Mouse (Mus musculus) lung, adult 2 months (tissue): ENCODE measurements around the gene Arhgef19.

Experiments
- CTCF ChIP-seq: fragments of 200-500 bp; IDR thresholded peaks from 2 replicates; pipeline ENCODE4 v1.5.1; 2011; ENCODE audit warnings: mild to moderate bottlenecking, low read length, control low read depth; ENCODE audit not compliant: insufficient read depth
- POLR2A ChIP-seq: fragments of 200-500 bp; IDR thresholded peaks from 2 replicates; pipeline ENCODE4 v1.6.1; 2011; ENCODE audit warnings: low read depth, mild to moderate bottlenecking, control low read depth, low read length, borderline replicate concordance; ENCODE audit errors: extremely low read depth

DNA sequence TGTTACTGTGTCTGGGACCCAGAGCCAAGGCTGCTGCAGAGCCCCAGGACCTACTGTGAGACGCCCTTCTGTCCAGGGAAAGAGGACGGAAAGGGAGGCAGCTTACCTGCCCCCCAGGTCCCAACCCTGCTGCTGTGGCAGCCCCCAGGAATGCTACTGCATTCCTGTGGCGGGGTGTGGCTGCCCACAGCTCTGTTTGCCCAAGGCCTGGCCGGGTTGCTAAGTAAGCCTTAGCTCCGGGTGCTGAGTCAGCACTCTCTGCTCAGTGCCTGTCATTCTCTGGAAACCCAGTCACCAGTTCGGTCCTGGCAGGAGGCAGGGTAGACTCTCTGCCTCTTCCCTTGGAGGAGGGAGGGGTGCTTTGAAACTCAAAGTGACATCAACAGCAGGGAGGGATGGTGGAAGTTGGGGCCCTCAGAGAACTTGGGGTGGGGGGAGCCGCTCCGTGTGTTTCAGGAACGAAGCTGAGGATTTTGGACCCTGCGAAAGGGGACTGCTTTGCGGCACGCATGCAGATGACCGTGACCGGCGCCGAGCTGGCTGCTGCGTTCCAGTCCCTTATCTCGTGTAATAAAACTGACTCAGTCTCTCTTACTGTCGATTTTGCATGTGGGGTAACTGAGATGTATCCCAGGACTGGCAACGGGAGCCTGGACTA lies 47.7 kb downstream of the Arhgef19 start:
- no peak for TF ChIP-seq CTCF
- peak; percentile 18; the same call in 1 of the 2 replicates for TF ChIP-seq POLR2A
